23 mouse cellular contexts compared by ENCODE assay signal in genomic region chr9:105376411-105376810, GRCm38 (mm10). TPM values are rescaled to one million over a fixed set of nuclear protein-coding genes. Genes with fewer than 3 reads are reported as not detected.
DNase-seq lines count a peak whose midpoint lies in the region; ATAC-seq and TF ChIP-seq lines count a peak whose summit lies in the region.
"Had no signal": no experiment of that assay in that cellular context is flagged by ENCODE, and none has a peak within 500 bp of the region (broad histone marks: within the 10 kb centered on the region; RNA-seq: fewer than 3 reads in every experiment).

No protein-coding gene starts in this region.

- no peaks in the 10 kb centered on the region for H3K36me3 ChIP-seq in heart, embryonic 10.5 days
- H3K36me3 ChIP-seq in neural tube, embryonic 13.5 days = no peaks in the 10 kb centered on the region
- no peaks in the 10 kb centered on the region for H3K36me3 ChIP-seq in neural tube, embryonic 15.5 days
- no peaks in the 10 kb centered on the region for H3K36me3 ChIP-seq in myocyte (ENCODE audit: control insufficient read depth, insufficient read depth)
- H3K36me3 ChIP-seq: embryonic facial prominence, embryonic 10.5 days; forebrain, embryonic 10.5 days; heart, embryonic 12.5 days; hindbrain, embryonic 10.5 days; hindbrain, embryonic 15.5 days had no signal

- H3K9ac ChIP-seq in neural tube, embryonic 13.5 days = no peak overlapping the region
- H3K9ac ChIP-seq in neural tube, embryonic 15.5 days (replicated peaks) = no peak overlapping the region
- H3K9ac ChIP-seq: heart, embryonic 12.5 days; hindbrain, embryonic 15.5 days had no signal

- intact Hi-C loops in left cerebral cortex, postnatal 10 days (cut with DNase I) = loop anchor here (5.0 kb wide), 2 partner anchors 804 to 969 kb away; no protein-coding TSS in a partner anchor

- H3K4me2 ChIP-seq in neural tube, embryonic 13.5 days = no peak overlapping the region
- H3K4me2 ChIP-seq in neural tube, embryonic 15.5 days = no peak overlapping the region
- H3K4me2 ChIP-seq in myocyte (ENCODE audit: low read depth) = peak overlapping the region; percentile 24
- H3K4me2 ChIP-seq: heart, embryonic 12.5 days; hindbrain, embryonic 15.5 days had no signal

- WGBS in heart, embryonic 10.5 days = 69% methylated on average over 7 of the region's 7 CpGs
- 70% methylated on average over 7 of the region's 7 CpGs for WGBS in neural tube, embryonic 13.5 days
- WGBS in neural tube, embryonic 15.5 days = 73% methylated on average over 7 of the region's 7 CpGs

- no peak overlapping the region for H3K4me3 ChIP-seq in heart, embryonic 10.5 days
- no peak overlapping the region for H3K4me3 ChIP-seq in neural tube, embryonic 13.5 days
- no peak overlapping the region for H3K4me3 ChIP-seq in neural tube, embryonic 15.5 days (replicated peaks)
- H3K4me3 ChIP-seq in myocyte = no peak overlapping the region
- H3K4me3 ChIP-seq: embryonic facial prominence, embryonic 10.5 days; erythroblast, embryonic 14.5 days; forebrain, embryonic 10.5 days; heart, adult 2 months; heart, embryonic 12.5 days; hindbrain, embryonic 10.5 days; hindbrain, embryonic 15.5 days had no signal

- TF ChIP-seq POLR2A in myocyte (IDR thresholded peaks at IDR 0.05; ENCODE audit: insufficient read length, low read depth) = no peak

- ATAC-seq in neural tube, embryonic 13.5 days (ENCODE audit: low read depth) = no peak
- no peak for ATAC-seq in neural tube, embryonic 15.5 days (ENCODE audit: low FRiP score)
- no peak for ATAC-seq in CD4-positive, CD25-positive, alpha-beta regulatory T cell, adult 4 months
- ATAC-seq: forebrain, embryonic 14.5 days; inflammation-experienced regulatory T-cells, adult 6 months had no signal

- no peaks in the 10 kb centered on the region for H3K4me1 ChIP-seq in heart, embryonic 10.5 days
- peaks cover 25% of the 10 kb centered on the region for H3K4me1 ChIP-seq in neural tube, embryonic 13.5 days (replicated peaks)
- H3K4me1 ChIP-seq in neural tube, embryonic 15.5 days = peaks cover 7% of the 10 kb centered on the region
- H3K4me1 ChIP-seq: embryonic facial prominence, embryonic 10.5 days; forebrain, embryonic 10.5 days; heart, embryonic 12.5 days; hindbrain, embryonic 10.5 days had no signal

- H3K9me3 ChIP-seq in heart, embryonic 10.5 days = no peaks in the 10 kb centered on the region
- H3K9me3 ChIP-seq in neural tube, embryonic 13.5 days = no peaks in the 10 kb centered on the region
- H3K9me3 ChIP-seq in neural tube, embryonic 15.5 days (replicated peaks) = no peaks in the 10 kb centered on the region
- H3K9me3 ChIP-seq: embryonic facial prominence, embryonic 10.5 days; forebrain, embryonic 10.5 days; heart, embryonic 12.5 days; hindbrain, embryonic 10.5 days; hindbrain, embryonic 15.5 days had no signal

- DNase-seq in heart, adult 11 months = peak; percentile 25
- DNase-seq in heart, embryonic 10.5 days (ENCODE audit: low spot score) = no peak
- peak; percentile 62 for DNase-seq in Muller cell, postnatal 12 days (ENCODE audit: inconsistent ontology term)
- DNase-seq in left cerebral cortex, postnatal 10 days (ENCODE audit: extremely low spot score in 1 of 2, low spot score in 2 of 2) = no peak
- DNase-seq: adrenal gland, adult 8-10 months; adrenal gland, postnatal 36 days; cerebellum, adult 2 months; gastrocnemius, postnatal 10 days; heart, adult 2 months had no signal

- H3K27me3 ChIP-seq in heart, embryonic 10.5 days (ENCODE audit: insufficient read depth, poor library complexity, severe bottlenecking) = no peaks in the 10 kb centered on the region
- H3K27me3 ChIP-seq in neural tube, embryonic 13.5 days = no peaks in the 10 kb centered on the region
- H3K27me3 ChIP-seq in neural tube, embryonic 15.5 days (replicated peaks) = no peaks in the 10 kb centered on the region
- no peaks in the 10 kb centered on the region for H3K27me3 ChIP-seq in myocyte (ENCODE audit: control insufficient read depth, insufficient read depth, insufficient read length)
- H3K27me3 ChIP-seq: heart, embryonic 12.5 days; hindbrain, embryonic 15.5 days had no signal

- no peak overlapping the region for H3K27ac ChIP-seq in heart, embryonic 10.5 days
- peak overlapping the region; percentile 52; the same call in 1 of the 2 replicates for H3K27ac ChIP-seq in neural tube, embryonic 13.5 days (replicated peaks)
- no peak overlapping the region for H3K27ac ChIP-seq in neural tube, embryonic 15.5 days (replicated peaks)
- H3K27ac ChIP-seq: embryonic facial prominence, embryonic 10.5 days; forebrain, embryonic 10.5 days; heart, adult 2 months; hindbrain, embryonic 10.5 days; hindbrain, embryonic 15.5 days had no signal

- H3K79me2 ChIP-seq in myocyte (ENCODE audit: control insufficient read depth, insufficient read depth) = no peaks in the 10 kb centered on the region

- H3ac ChIP-seq in myocyte (ENCODE audit: control insufficient read depth, insufficient read length) = no peak overlapping the region

TF ChIP-seq in myocyte, 11 proteins besides CTCF, POLR2A, EP300 and RAD21:
- TF ChIP-seq MYOD1 (IDR thresholded peaks at IDR 0.05; ENCODE audit: control insufficient read depth in 1 of 3, insufficient read length in 2 of 3, low read depth in 2 of 3) (peak in 2 of 3 experiments; percentile 71 to 83), TCF12 (IDR thresholded peaks at IDR 0.05; ENCODE audit: insufficient read depth, poor library complexity, severe bottlenecking) (peak; percentile 33), CEBPB (IDR thresholded peaks at IDR 0.05; ENCODE audit: insufficient read depth, poor library complexity, severe bottlenecking) (peak; percentile 84), MYOG (IDR thresholded peaks at IDR 0.05; ENCODE audit: control insufficient read depth in 1 of 3, insufficient read depth in 1 of 3, insufficient read length in 2 of 3, low read depth in 2 of 3) (peak; percentile 24 to 81 (median 28)), E2F4 (IDR thresholded peaks at IDR 0.05; ENCODE audit: insufficient read depth) (no peak), USF1 (IDR thresholded peaks at IDR 0.05; ENCODE audit: low read depth) (no peak), SRF (IDR thresholded peaks at IDR 0.05; ENCODE audit: control insufficient read depth, insufficient read length, low read depth) (peak; percentile 95)

RNA-seq across cellular contexts. Expression of gene Aste1, which starts 18.8 kb away (rescaled TPM):
- 13.7 and 16.1 TPM in 2 replicates for polyA plus RNA-seq in heart, embryonic 10.5 days (2016; fragmentation: Nextera tagmentation; extraction: Ambion mirVana)
- polyA plus RNA-seq in neural tube, embryonic 13.5 days (2015; fragmentation: Nextera tagmentation; extraction: Ambion mirVana) = 12.0 and 13.2 TPM in 2 replicates
- 10.1 and 12.6 TPM in 2 replicates for polyA plus RNA-seq in neural tube, embryonic 15.5 days (2015; fragmentation: Nextera tagmentation; extraction: Ambion mirVana)
- 2.7 TPM for polyA plus RNA-seq in myocyte (2012; fragmentation: generic; extraction: Trizol)
- 10 to 100 TPM; 13.7 to 17.8 TPM for polyA plus RNA-seq in CD4-positive, CD25-positive, alpha-beta regulatory T cell, adult 4 months (2017; shearing (Covaris generic))
- 10 to 100 TPM in 1 of 2 experiments, 1 to 10 TPM in 1; 8.9 to 11.7 TPM for total RNA-seq in left cerebral cortex, postnatal 10 days (2021)

RNA-seq across cellular contexts. Expression of gene Nek11, which starts 18.9 kb away (rescaled TPM):
- 0.14 and 0.27 TPM in 2 replicates for polyA plus RNA-seq in heart, embryonic 10.5 days (2016; fragmentation: Nextera tagmentation; extraction: Ambion mirVana)
- 2.2 and 2.5 TPM in 2 replicates for polyA plus RNA-seq in neural tube, embryonic 13.5 days (2015; fragmentation: Nextera tagmentation; extraction: Ambion mirVana)
- 2.6 TPM in 2 replicates for polyA plus RNA-seq in neural tube, embryonic 15.5 days (2015; fragmentation: Nextera tagmentation; extraction: Ambion mirVana)
- 0.05 TPM for polyA plus RNA-seq in myocyte (2012; fragmentation: generic; extraction: Trizol)
- polyA plus RNA-seq in CD4-positive, CD25-positive, alpha-beta regulatory T cell, adult 4 months (2017; shearing (Covaris generic)) = under 1 TPM in 1 of 2 experiments, not detected in 1; 0.35 TPM
- total RNA-seq in left cerebral cortex, postnatal 10 days (2021) = 1 to 10 TPM; 1.6 to 1.7 TPM
- total RNA-seq: heart, adult 2 months; heart, postnatal 25 days; MEL had no signal
- polyA plus RNA-seq: erythroblast, embryonic 14.5 days; inflammation-experienced regulatory T-cells, adult 6 months had no signal

Comparison
In these comparisons a context has a peak if more than half of its experiments do, and no peak if none do; other contexts are left out.
1. DNase-seq: peak in heart, adult 11 months (single experiment) and Muller cell, postnatal 12 days (single experiment); none in heart, embryonic 10.5 days (single experiment) and left cerebral cortex, postnatal 10 days (0 of 2).